Mouse (Mus musculus) CH12.LX (cell line): Measurements from ENCODE around the gene Rbm8a.

Experiments used
- CTCF ChIP-seq, 2 experiments: IDR thresholded peaks in 1 of 2; conservative IDR thresholded peaks in 1 of 2; 2 replicates each; pipeline ENCODE4 v1.5.1; 2011 to 2012; ENCODE audit warnings: low read depth in 2 of 2, low read length in 2 of 2, improper control_type of control experiment in 1 of 2, inconsistent platforms in 1 of 2, mild to moderate bottlenecking in 1 of 2, moderate library complexity in 1 of 2
- ELF1 ChIP-seq: IDR thresholded peaks from 2 replicates; pipeline ENCODE4 v1.6.1; 2014; ENCODE audit warnings: low read depth, mild to moderate bottlenecking, inconsistent platforms, low read length, improper control_type of control experiment
- KAT2A ChIP-seq: IDR thresholded peaks from 2 replicates; pipeline ENCODE4 v1.6.1; 2012; ENCODE audit warnings: low read length, improper control_type of control experiment, inconsistent platforms; ENCODE audit not compliant: insufficient replicate concordance
- POLR2A ChIP-seq: IDR thresholded peaks from 2 replicates; pipeline ENCODE4 v1.6.1; 2011; ENCODE audit warnings: low read depth, mild to moderate bottlenecking, improper control_type of control experiment, low read length
- RCOR1 ChIP-seq: conservative IDR thresholded peaks from 2 replicates; pipeline ENCODE4 v1.6.1; 2012; ENCODE audit warnings: low read depth, mild to moderate bottlenecking, inconsistent platforms, low read length, improper control_type of control experiment
- SIN3A ChIP-seq: IDR thresholded peaks from 2 replicates; pipeline ENCODE4 v1.6.1; 2012; ENCODE audit warnings: low read length, improper control_type of control experiment, inconsistent platforms
- UBTF ChIP-seq: IDR thresholded peaks from 2 replicates; pipeline ENCODE4 v1.6.1; 2012; ENCODE audit warnings: low read depth, mild to moderate bottlenecking, inconsistent platforms, low read length, improper control_type of control experiment, moderate library complexity

DNA sequence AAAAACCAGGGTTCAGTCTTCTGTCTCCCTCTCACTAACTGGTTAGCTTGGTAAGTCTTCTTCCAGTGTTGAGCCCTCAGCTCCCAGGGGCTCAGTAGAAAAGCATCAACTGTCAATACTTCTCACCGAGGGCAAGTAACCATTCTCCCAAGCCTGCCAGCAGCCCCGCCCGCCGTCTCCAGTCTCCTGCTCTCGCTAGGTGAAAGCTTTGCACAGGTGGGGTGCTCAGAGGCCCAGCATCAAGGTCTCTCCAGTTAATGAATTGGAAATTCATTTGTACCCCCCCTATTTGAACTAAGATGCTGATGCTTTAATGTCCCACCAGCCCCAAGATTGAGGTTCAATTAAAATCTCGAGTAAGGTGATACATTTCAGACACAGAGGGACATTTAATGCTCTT lies 48.6 kb upstream of the Rbm8a start:
- TF ChIP-seq POLR2A (no peak), CTCF (conservative IDR thresholded peaks at IDR 0.05 in 1 of 2, IDR thresholded peaks at IDR 0.05 in 1 of 2; ENCODE audit: low read depth in 2 of 2, low read length in 2 of 2) (no peak), UBTF (no peak), ELF1 (no peak), RCOR1 (no peak), KAT2A (no peak), SIN3A (no peak)
